Mouse (Mus musculus): ENCODE results near the gene Gemin8.

Gene Gemin8

DNA sequence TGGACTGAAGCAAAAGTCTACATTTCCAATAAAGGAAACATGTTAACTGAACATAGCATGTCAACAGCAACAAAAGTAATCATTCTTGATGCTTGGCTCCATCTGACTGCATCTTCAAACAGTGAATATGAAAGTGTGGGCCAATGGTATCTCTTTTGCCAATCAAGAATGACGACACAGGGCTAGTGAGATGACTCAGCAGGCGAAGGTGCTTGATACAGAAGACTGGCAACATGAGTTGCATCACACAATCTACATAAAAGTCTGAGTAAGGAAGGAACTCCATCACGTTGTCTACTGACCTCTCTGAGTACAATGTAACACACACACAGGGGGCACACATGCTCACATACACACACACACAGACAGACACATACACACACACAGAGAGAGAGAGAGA is 59.5 kb downstream of the Gemin8 start:
- no peak for DNase-seq (ENCODE audit: extremely low spot score, low read depth, low spot score)

DNA sequence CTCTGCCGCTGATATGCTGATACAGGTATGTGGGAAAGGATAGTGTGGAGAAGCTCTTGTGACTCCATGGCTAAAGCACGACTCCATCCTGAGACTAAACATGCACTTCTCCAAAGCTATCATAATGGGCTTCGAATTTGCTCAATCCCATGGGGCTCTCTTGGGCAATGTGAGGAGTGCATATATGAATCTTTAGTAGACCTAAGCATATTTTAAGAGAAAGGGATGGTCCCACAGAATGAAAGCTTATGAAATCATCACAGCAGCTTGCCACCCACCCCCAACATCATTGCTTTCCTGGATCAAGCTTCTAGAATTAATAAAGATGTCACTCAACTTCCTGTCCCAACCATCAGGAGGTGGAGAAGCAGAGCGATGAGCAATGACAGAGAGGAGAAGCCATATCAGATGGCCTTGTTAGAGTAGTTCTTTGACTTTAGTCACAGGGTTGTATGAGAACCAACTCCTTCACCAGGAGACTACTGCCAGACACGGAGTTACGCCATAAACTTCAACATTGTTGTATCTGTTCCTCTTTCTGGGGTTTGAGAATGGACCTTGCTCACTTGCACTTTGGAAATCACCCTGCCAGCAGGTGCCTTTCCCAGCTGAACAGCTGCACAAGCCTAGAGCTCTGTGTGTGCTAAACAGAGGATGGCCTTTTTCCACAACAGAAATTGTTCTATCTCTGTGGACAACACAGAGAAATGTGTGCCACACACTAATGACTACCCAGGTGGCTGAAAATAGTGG is 60.4 kb downstream of the Gemin8 start:
- no peak for DNase-seq (ENCODE audit: extremely low spot score, low read depth, low spot score)

DNA sequence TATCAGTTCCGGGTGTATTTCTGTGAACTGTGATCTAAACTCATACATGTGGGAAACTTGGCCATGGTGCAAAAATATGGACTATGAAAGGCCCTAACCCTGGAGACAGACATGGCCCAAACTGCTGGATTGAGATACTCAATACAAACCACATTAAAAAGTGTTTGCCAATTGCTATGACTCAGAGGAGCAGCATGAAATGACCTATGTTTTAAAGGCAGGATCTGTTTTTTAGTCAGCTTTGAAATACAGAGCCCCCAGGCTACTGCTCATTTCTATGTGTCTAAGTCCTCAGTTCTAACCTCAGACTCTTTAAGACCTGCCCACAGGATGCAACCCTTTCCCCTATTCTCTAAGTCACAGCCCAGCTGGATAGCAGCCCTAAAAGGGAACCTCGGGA is 65.9 kb downstream of the Gemin8 start:
- no peak for DNase-seq (ENCODE audit: extremely low spot score, low read depth, low spot score)

DNA sequence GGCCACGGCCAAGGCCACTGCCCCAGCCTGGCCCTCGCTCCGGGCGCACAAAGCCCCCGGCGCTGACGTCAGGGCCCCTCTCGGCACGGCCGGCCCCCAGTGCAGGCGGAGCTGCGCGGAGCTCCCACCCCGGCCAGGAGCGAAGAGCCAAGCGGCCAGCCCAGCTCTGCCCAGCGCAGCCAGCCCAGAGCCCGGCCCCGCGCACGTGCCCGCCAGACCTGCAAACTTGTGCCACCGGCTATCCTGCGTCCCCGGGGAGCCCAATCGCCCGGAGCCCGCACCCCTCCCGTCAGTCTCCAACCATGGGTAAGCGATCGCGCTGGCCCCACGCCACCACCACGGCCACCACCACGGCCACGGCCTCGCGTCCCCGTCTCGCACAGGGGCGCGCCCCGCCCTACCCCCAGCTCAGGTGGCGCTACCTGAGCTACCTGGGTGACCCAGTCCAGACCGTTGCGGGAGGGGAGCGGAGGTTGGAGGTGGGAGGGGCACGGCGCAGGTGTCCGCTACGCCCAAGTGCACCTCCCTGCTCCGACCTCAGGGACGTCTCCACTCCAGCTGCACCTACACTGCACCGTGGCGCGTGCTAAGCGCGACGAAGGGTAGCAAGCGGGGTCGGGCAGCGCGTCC is 68.7 kb downstream of the Gemin8 start, which contains the start of gene Gpm6b:
Gpm6b (plus strand) TSS at position 81 of the 630 bp plus-strand sequence.
- DNase-seq (ENCODE audit: extremely low spot score, low read depth, low spot score) = no peak

DNA sequence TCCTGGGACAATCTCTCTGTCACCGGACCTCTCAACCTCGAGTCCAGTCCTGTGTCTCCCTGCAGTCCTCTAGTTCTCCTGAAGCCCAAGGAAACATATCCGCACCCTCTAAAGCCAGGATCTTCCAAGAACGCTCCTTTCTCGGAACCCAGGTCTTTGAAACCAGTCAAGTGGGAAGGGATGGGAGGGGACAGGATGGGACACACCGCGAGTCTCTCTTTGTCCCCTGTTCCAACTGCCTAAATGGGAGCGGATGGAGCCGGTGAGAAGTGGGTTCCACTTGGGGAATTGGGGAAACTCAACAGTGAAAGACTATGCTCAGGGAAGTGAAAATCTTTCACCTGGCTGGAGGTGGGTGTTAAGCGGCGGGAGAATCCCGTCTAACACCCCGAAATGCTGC is 69.3 kb downstream of the Gemin8 start:
- DNase-seq (ENCODE audit: extremely low spot score, low read depth, low spot score) = no peak
